Mouse (Mus musculus): ENCODE data around the gene Haao. TPM values are rescaled to one million over a fixed set of nuclear protein-coding genes. Genes with fewer than 3 reads are reported as not detected.

Gene Haao
- polyA plus RNA-seq, 1 experiment from 2014 or later, result 1.2 TPM

GRCm38 (mm10) chr17:83882788-83883187, 35.0 kb upstream of the Haao start:
- no peaks in the 10 kb centered on the region for H3K9me3 ChIP-seq
- H3K27ac ChIP-seq, result no peak overlapping the region
- no peak for ATAC-seq
- H3K4me1 ChIP-seq (replicated peaks), result no peaks in the 10 kb centered on the region
- H3K27me3 ChIP-seq (replicated peaks), result no peaks in the 10 kb centered on the region
- WGBS, result 89% methylated on average over 2 of the region's 2 CpGs
- H3K4me3 ChIP-seq (replicated peaks), result no peak overlapping the region
- no peaks in the 10 kb centered on the region for H3K36me3 ChIP-seq
- no peak overlapping the region for H3K4me2 ChIP-seq (replicated peaks)
- no peak overlapping the region for H3K9ac ChIP-seq

- Histone ChIP-seq H3K4me1 (replicated peaks) (no peaks in the 10 kb centered on the region), H3K9ac (no peak overlapping the region), H3K4me2 (replicated peaks) (no peak overlapping the region), H3K4me3 (replicated peaks) (no peak overlapping the region), H3K9me3 (no peaks in the 10 kb centered on the region), H3K36me3 (no peaks in the 10 kb centered on the region), H3K27me3 (replicated peaks) (no peaks in the 10 kb centered on the region), H3K27ac (no peak overlapping the region)
- 78% methylated on average over 3 of the region's 3 CpGs for WGBS
- no peak for ATAC-seq
Observed at GRCm38 (mm10) chr17:83881071-83881470, 33.3 kb upstream of the Haao start.

GRCm38 (mm10) chr17:83880174-83880710, 32.5 kb upstream of the Haao start:
- H3K4me3 ChIP-seq (replicated peaks), result no peak overlapping the region
- WGBS, result 63% methylated on average over 9 of the region's 9 CpGs
- no peaks in the 10 kb centered on the region for H3K4me1 ChIP-seq (replicated peaks)
- H3K36me3 ChIP-seq, result no peaks in the 10 kb centered on the region
- no peak for ATAC-seq
- H3K4me2 ChIP-seq (replicated peaks), result no peak overlapping the region
- H3K27ac ChIP-seq, result no peak overlapping the region
- no peaks in the 10 kb centered on the region for H3K27me3 ChIP-seq (replicated peaks)
- H3K9ac ChIP-seq, result no peak overlapping the region
- H3K9me3 ChIP-seq, result no peaks in the 10 kb centered on the region

GRCm38 (mm10) chr17:83879631-83880030, 31.9 kb upstream of the Haao start:
- Histone ChIP-seq H3K4me2 (replicated peaks) (no peak overlapping the region), H3K9me3 (no peaks in the 10 kb centered on the region)
- no peak for ATAC-seq

GRCm38 (mm10) chr17:83874610-83875009, 26.8 kb upstream of the Haao start:
- Histone ChIP-seq H3K27me3 (replicated peaks) (no peaks in the 10 kb centered on the region), H3K9me3 (no peaks in the 10 kb centered on the region), H3K4me3 (replicated peaks) (no peak overlapping the region), H3K4me1 (replicated peaks) (no peaks in the 10 kb centered on the region), H3K27ac (no peak overlapping the region), H3K9ac (no peak overlapping the region), H3K4me2 (replicated peaks) (no peak overlapping the region), H3K36me3 (no peaks in the 10 kb centered on the region)
- no peak for ATAC-seq
- 79% methylated on average over 8 of the region's 8 CpGs for WGBS

More at GRCm38 (mm10) chr17:83879631-83880030, 31.9 kb upstream of the Haao start:
- H3K9ac ChIP-seq, result no peak overlapping the region
- no peak overlapping the region for H3K27ac ChIP-seq
- no peaks in the 10 kb centered on the region for H3K27me3 ChIP-seq (replicated peaks)
- no peak overlapping the region for H3K4me3 ChIP-seq (replicated peaks)
- WGBS, result 96% methylated on average over 6 of the region's 6 CpGs
- H3K4me1 ChIP-seq (replicated peaks), result no peaks in the 10 kb centered on the region
- no peaks in the 10 kb centered on the region for H3K36me3 ChIP-seq

GRCm38 (mm10) chr17:83873363-83874141, 25.8 kb upstream of the Haao start:
- Histone ChIP-seq H3K27ac (peak overlapping the region; percentile 67), H3K4me1 (replicated peaks) (no peaks in the 10 kb centered on the region), H3K9me3 (no peaks in the 10 kb centered on the region), H3K9ac (no peak overlapping the region), H3K36me3 (no peaks in the 10 kb centered on the region), H3K4me2 (replicated peaks) (no peak overlapping the region), H3K27me3 (replicated peaks) (no peaks in the 10 kb centered on the region), H3K4me3 (replicated peaks) (no peak overlapping the region)
- WGBS, result 65% methylated on average over 19 of the region's 19 CpGs
- peak; percentile 50 for ATAC-seq

GRCm38 (mm10) chr17:83872806-83873348, 25.1 kb upstream of the Haao start:
- H3K36me3 ChIP-seq, result no peaks in the 10 kb centered on the region
- H3K27ac ChIP-seq, result peak overlapping the region; percentile 37; the same call in 1 of the 2 replicates
- peak; percentile 77 for ATAC-seq
- no peaks in the 10 kb centered on the region for H3K9me3 ChIP-seq
- no peak overlapping the region for H3K9ac ChIP-seq
- H3K4me1 ChIP-seq (replicated peaks), result no peaks in the 10 kb centered on the region
- no peaks in the 10 kb centered on the region for H3K27me3 ChIP-seq (replicated peaks)
- no peak overlapping the region for H3K4me3 ChIP-seq (replicated peaks)
- peak overlapping the region; percentile 36 for H3K4me2 ChIP-seq (replicated peaks)
- WGBS, result 18% methylated on average over 14 of the region's 14 CpGs

- ATAC-seq, result no peak
- H3K27ac ChIP-seq, result no peak overlapping the region
- H3K4me1 ChIP-seq (replicated peaks), result peaks cover 6% of the 10 kb centered on the region; the same call in 1 of the 2 replicates
- H3K36me3 ChIP-seq, result no peaks in the 10 kb centered on the region
- no peak overlapping the region for H3K9ac ChIP-seq
- H3K27me3 ChIP-seq (replicated peaks), result no peaks in the 10 kb centered on the region
- WGBS, result 89% methylated on average over 5 of the region's 5 CpGs
- H3K9me3 ChIP-seq, result no peaks in the 10 kb centered on the region
- H3K4me2 ChIP-seq (replicated peaks), result no peak overlapping the region
- no peak overlapping the region for H3K4me3 ChIP-seq (replicated peaks)
Observed at GRCm38 (mm10) chr17:83871354-83871753, 23.6 kb upstream of the Haao start.

- Histone ChIP-seq H3K9ac (no peak overlapping the region), H3K27me3 (replicated peaks) (no peaks in the 10 kb centered on the region), H3K4me1 (replicated peaks) (peaks cover 6% of the 10 kb centered on the region; the same call in 1 of the 2 replicates), H3K4me2 (replicated peaks) (no peak overlapping the region), H3K9me3 (no peaks in the 10 kb centered on the region), H3K27ac (no peak overlapping the region), H3K36me3 (no peaks in the 10 kb centered on the region), H3K4me3 (replicated peaks) (no peak overlapping the region)
- WGBS, result 74% methylated on average over 4 of the region's 4 CpGs
- no peak for ATAC-seq
Observed at GRCm38 (mm10) chr17:83870385-83870784, 22.6 kb upstream of the Haao start.

- WGBS, result 12% methylated on average over 10 of the region's 10 CpGs
- H3K4me3 ChIP-seq (replicated peaks), result no peak overlapping the region
- H3K4me1 ChIP-seq (replicated peaks), result peaks cover 10% of the 10 kb centered on the region
- no peak overlapping the region for H3K27ac ChIP-seq
- no peaks in the 10 kb centered on the region for H3K36me3 ChIP-seq
- H3K4me2 ChIP-seq (replicated peaks), result no peak overlapping the region
- no peaks in the 10 kb centered on the region for H3K27me3 ChIP-seq (replicated peaks)
- H3K9ac ChIP-seq, result no peak overlapping the region
- H3K9me3 ChIP-seq, result no peaks in the 10 kb centered on the region
- ATAC-seq, result no peak
Observed at GRCm38 (mm10) chr17:83866582-83866981, 18.8 kb upstream of the Haao start.

GRCm38 (mm10) chr17:83865366-83865765, 17.6 kb upstream of the Haao start:
- no peak overlapping the region for H3K9ac ChIP-seq
- WGBS, result 79% methylated on average over 7 of the region's 7 CpGs
- H3K4me1 ChIP-seq (replicated peaks), result peaks cover 10% of the 10 kb centered on the region
- H3K27me3 ChIP-seq (replicated peaks), result no peaks in the 10 kb centered on the region
- H3K4me3 ChIP-seq (replicated peaks), result no peak overlapping the region
- H3K9me3 ChIP-seq, result no peaks in the 10 kb centered on the region
- no peak overlapping the region for H3K27ac ChIP-seq
- no peak overlapping the region for H3K4me2 ChIP-seq (replicated peaks)
- H3K36me3 ChIP-seq, result no peaks in the 10 kb centered on the region
- ATAC-seq, result no peak

GRCm38 (mm10) chr17:83862134-83862881, 14.5 kb upstream of the Haao start:
- Histone ChIP-seq H3K36me3 (no peaks in the 10 kb centered on the region), H3K4me1 (replicated peaks) (peaks cover 10% of the 10 kb centered on the region), H3K9ac (peak overlapping the region; percentile 73), H3K4me3 (replicated peaks) (peak overlapping the region; percentile 70), H3K27me3 (replicated peaks) (no peaks in the 10 kb centered on the region), H3K4me2 (replicated peaks) (peak overlapping the region; percentile 74), H3K27ac (peak overlapping the region; percentile 91), H3K9me3 (no peaks in the 10 kb centered on the region)
- WGBS, result 0% methylated on average over 27 of the region's 27 CpGs
- peak; percentile 79 for ATAC-seq

Measured in intestine, embryonic 15.5 days (tissue).